Mouse (Mus musculus) cerebellum, adult 11 months (tissue): ENCODE measurements around the gene Scgb1b27.
"Not testable (repeated sequence)": the region's sequence is repeated elsewhere in the genome, so short reads cannot be mapped to it uniquely, and the experiment has no call there.

Experiments used
- DNase-seq: peaks from one replicate; pipeline ENCODE4 v3.0.0; 2022

Scgb1b27 gene

GRCm38 (mm10) chr7:34021183-34021582 lies at the start of gene Scgb1b27:
Gene Scgb1b27, plus strand, starts transcription at chr7:34021483.
- not testable (repeated sequence) for DNase-seq

- DNase-seq = not testable (repeated sequence)
Observed at GRCm38 (mm10) chr7:33982281-33982680, 39.0 kb upstream of the Scgb1b27 start.

GRCm38 (mm10) chr7:34013842-34014241 lies 7.4 kb upstream of the Scgb1b27 start, which contains the start of gene Scgb2b27:
Gene Scgb2b27, minus strand, starts transcription at chr7:34013942.
- no peak for DNase-seq

- DNase-seq = no peak
Observed at GRCm38 (mm10) chr7:34025641-34026040, 4.4 kb downstream of the Scgb1b27 start.

- not testable (repeated sequence) for DNase-seq
Observed at GRCm38 (mm10) chr7:34027202-34027601, 5.9 kb downstream of the Scgb1b27 start.

GRCm38 (mm10) chr7:34030026-34030425 lies 8.7 kb downstream of the Scgb1b27 start:
- DNase-seq = no peak

GRCm38 (mm10) chr7:34034579-34034978 lies 13.3 kb downstream of the Scgb1b27 start:
- DNase-seq = not testable (repeated sequence)

GRCm38 (mm10) chr7:34036076-34036815 lies 15.0 kb downstream of the Scgb1b27 start:
- not testable (repeated sequence) for DNase-seq

- DNase-seq = not testable (repeated sequence)
Observed at GRCm38 (mm10) chr7:34068132-34068531, 46.8 kb downstream of the Scgb1b27 start.
